Mouse (Mus musculus): ENCODE data around the gene Lamtor4.
"Not testable (repeated sequence)": the region's sequence is repeated elsewhere in the genome, so short reads cannot be mapped to it uniquely, and the experiment has no call there.

The Lamtor4 gene

DNA sequence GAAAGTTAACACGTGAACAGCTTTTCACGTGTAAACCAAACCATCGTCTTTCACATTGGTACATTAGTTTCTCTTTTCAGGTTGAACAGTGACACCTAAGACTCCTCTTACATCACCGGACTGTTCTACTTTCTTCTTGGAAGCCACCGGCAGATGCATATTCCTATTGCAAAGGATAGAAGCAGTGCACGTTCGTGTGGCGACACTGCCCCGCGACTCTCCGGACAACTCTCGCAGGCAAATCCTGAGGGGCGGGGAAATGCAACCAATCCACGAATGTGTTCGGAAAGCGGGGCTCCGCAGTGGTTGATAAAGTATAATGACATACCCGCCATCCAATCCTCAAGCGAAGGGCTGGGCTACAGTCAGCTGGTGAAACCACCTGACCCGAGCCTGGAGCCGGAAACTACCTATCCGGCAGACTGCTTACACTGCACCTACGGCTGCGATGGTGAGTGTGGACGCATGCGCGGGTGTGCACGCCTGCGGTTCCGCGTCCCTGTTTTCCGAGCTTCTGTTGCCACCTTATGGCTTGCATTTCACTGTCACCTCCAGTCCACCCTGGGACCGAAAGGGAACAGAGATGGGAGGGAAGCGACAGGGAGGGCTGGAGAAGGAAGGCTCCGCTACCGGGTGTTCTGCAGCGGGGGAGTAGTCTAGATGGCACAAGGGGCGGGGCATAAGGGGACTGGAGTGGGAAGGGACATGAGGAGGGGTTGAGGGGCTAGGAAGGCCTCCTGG, at the start of gene Lamtor4:
Gene Lamtor4, plus strand, starts transcription at position 130 of the 741 bp plus-strand sequence.
- DNase-seq, result peak; percentile 98

DNA sequence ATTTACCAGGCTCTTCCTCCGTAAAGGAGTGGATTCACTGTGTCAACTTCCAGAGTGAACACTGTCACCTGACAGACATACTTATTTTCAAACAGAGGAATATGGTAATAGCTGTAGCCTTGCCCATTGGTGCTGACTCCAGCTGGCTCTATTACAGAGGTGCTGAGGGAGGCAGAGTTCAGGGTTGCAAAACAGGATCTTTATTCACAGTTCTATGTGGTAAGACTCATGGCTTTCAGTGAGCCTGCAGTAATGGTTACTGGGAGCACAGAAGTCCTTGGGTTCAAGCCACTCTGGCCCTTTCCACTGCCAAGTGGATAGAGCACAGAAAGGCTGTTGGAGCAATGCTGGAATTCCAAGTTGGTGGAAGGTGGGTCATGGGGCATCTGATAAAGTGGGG, 48.0 kb upstream of the Lamtor4 start:
- no peak for DNase-seq

DNA sequence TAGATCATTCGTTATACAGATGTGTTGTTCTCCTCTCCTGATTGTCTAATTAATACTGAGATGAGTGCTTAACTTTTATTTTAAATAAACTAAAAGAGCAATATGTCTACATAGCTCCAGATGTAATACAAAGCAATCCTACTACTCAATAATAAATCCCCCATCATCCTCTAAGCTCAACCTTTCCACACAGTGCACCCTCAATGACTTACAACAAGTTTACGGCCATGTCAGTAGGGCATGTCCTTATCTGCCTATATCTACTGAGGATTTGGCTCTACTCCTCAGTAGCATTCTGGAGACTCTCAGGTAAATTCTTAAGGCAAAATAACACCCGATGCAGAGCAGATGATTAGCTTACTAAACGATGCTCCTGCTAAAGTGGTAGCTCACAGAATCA, 47.4 kb upstream of the Lamtor4 start:
- DNase-seq, result no peak

DNA sequence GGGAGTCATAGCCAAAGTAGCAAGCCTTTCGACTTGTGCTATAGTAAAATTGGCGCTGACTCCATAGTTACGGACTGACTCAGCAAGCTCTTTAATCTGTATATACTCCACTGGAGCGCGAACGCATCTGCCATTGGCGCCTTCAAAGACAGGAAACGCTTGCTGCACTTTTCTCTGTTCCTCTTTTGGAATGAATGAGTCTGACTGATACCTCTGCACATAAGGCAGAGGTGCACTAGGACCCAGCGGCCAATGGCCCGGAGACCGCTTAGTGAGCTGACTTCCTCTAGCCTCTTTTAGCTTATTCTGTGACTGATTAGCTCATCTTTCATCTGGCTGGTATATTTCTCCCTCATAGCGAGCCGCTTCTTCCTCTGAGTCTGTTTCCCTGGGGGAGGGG, 38.6 kb upstream of the Lamtor4 start:
- not testable (repeated sequence) for DNase-seq

DNA sequence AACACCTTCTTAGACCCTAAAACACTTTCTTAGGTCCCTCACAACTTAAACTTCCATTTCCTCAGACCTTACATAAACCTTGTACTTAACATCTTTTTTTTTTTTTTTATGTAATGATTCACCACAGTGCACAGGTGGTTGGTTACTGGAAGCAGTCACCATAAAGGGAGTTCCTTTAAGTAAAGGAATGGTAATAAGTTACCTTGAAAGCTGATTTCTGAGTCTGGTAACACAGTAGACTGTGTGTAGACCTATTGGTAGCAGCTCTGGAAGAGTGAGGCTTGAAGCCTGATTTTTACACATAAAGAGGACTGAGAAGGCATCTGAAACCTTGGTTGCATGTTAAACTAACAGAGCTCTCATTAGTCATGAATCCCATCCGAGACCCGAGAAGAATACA, 35.4 kb upstream of the Lamtor4 start:
- DNase-seq, result no peak

DNA sequence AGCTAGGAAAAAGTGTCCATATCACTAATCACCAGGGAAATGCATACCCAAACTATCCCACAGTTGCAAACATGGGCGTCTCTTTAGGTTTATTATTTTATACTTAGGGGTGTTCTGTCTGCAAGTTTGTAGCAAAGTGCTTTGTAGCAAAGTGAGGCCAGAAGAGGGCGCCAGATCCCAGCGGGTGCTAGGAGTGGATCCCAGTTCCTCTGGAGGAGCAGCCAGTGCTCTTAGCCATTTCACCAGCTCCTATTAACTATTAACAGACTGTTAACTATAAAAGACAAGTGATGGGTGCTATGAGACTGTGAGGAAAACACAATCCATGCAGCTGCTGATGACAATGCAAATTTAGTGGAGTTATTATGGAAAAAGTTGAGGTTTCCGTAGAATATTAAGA, 33.2 kb upstream of the Lamtor4 start:
- DNase-seq, result peak; percentile 76

DNA sequence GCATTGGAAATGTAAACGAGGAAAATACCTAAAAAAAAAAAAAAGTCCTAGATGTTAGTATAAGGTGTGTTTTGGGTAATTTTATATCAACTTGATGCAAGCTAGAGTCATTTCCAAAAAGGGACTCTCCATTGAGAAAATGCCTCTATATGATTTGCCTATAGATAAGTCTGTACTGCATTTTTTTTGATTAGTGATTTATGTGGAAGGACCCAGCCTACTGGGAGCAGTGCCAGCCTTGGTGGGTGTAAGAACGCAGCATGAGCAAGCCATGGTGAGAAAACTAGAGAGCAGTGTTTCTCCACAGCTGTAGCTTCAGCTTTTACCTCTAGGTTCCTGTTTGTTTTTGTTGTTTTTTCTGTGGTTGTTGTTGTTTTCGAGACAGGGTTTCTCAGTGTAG, 32.0 kb upstream of the Lamtor4 start:
- DNase-seq, result no peak

DNA sequence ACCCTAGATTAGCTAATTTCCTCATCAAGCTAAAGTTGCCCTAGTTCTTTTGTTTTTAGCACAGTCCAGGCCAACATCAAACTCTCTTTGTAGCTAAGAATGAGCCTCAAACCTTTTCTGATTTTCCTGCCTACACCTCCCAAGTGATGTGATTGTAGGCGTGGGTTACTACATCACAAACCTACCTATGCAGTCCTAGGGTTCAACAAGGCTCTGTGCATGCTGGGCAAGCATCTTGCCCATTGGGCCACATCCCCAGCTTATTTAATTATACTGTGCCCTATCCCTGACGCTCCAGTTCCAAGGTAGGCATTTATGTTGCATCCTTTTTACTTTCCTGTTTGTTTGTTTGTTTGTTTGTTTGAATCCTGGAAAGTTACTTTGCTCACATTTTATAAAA, 29.6 kb upstream of the Lamtor4 start, which contains the start of gene Nxpe5:
Gene Nxpe5, plus strand, starts transcription at position 199 of the 400 bp plus-strand sequence.
- DNase-seq, result no peak

DNA sequence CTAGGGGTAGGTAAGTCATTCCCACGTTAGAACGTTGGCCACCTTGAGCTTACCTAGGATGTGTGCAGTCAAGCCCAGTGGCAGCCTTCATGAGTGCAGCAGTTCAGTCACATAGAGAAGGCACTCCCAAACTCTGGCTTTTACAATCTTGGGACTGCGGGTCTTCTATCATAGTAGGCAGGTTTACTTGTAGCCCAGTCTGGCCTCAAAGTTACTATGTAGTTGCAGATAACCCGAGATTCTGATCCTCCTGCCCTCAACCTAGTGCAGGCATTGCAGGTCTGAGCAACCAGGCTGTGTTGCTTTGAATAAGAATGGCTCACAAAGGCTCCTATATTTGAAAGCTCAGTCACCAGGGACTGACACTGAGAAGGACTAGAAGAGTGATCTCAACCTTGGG, 28.8 kb upstream of the Lamtor4 start:
- no peak for DNase-seq

DNA sequence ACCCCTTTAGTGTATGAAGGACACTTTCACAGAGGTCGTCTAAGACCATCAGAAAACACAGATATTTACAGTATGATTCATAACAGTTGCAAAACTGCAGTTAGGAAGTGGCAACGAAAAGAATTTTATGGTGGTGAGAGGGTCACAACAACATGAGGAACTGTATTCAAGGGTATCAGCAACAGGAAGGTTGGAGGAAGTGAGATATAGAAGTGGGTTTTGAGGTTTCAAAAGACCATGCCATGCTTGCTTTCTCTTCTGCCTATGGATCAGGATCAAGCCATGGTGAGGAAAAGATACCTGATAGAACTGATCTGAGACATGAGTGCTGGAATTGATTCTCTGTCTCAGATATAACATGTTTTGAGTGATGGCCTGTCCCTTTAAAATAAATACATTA, 27.9 kb upstream of the Lamtor4 start:
- no peak for DNase-seq

DNA sequence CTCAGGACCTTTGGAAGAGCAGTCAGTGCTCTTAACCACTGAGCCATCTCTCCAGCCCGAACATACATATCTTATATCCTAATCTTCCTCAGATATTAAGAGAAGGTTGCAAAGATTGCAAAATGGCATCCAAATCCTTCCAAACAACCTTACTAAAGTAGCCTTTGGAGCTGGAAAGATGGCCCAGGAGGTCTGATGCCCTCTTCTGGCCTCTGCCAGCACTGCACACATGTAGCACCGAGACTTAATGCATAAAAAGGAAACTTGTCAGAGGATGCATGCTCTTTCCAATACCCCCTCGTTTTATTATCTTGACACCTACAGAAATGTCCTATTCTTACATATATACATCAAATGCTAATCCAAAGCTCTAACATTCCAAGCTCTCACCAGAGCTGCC, 27.3 kb upstream of the Lamtor4 start:
- DNase-seq, result peak; percentile 8

DNA sequence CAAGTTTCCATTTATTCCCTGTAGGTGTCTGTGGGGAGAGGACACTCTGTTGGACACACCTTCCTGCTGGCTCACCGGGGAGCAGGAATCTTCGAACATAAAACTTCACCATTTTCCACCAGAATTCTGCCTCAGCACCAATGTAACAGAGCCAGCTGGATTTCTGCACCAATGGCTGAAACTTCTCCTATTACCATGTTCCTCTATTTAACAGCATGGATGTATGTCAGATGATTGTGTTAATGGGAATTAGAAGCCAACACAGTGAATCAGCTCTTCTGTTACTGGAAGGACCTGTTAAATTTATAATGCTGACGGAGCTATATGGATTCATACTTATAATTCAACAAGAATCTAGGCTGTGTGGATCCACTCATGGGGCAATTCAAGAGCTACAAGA, 25.8 kb upstream of the Lamtor4 start:
- DNase-seq, result no peak

DNA sequence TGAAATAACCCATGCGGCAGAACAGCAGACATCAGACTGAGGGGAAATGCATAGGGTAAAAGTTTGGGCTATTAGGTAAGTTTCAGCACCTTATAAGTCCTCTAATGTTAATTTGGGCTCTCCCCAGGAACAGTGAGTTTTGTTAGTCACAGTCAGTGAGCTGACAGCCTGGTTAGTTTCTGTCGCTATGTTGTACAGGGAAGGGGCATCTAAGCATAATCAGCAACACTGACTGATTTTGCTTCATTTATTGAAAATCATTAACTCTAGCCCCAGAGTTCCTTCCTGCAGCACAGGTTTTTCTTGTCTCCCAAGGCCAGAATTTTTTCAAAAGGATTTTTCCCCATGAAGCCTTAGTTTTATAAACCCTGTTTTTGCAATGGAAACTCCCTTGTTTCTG, 21.5 kb upstream of the Lamtor4 start:
- no peak for DNase-seq

DNA sequence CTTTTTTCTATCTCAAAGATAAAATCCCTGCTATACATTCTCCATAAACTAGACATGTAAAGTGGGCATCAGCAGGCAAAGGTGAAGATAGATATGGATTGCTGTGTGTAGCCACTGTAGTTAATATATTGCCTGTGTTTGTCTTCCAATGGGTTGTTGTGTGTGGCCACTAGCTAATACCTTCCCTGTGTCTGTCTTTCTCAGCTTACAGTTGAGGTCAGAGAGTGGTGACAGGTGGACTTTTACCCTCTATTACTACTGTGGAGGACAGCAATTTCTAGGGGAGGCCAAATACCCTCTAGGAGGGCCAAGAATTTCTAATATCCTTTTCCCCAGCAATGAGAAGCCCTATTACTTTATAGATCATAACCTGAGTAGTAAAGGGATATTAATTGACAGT, 21.1 kb upstream of the Lamtor4 start:
- DNase-seq, result no peak

DNA sequence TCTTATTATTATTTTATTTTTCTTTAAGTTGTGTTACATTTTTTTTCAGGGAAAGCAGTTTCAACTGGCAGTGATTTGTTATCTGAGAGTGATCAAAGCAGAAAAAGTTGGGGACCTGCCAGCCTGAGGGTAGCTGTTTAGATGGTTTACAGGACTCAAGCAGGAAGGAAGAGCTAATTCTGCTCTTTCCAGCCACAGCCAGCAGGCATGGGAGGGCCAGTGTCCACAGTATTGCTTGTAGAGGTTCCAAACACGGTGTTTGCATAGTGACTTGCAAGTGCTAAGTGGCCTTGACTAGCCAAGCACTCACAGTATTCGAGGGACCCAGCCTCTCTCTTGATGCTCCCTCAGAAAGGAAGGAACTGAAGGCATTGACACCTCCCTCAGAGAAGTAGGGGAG, 13.8 kb upstream of the Lamtor4 start:
- no peak for DNase-seq

DNA sequence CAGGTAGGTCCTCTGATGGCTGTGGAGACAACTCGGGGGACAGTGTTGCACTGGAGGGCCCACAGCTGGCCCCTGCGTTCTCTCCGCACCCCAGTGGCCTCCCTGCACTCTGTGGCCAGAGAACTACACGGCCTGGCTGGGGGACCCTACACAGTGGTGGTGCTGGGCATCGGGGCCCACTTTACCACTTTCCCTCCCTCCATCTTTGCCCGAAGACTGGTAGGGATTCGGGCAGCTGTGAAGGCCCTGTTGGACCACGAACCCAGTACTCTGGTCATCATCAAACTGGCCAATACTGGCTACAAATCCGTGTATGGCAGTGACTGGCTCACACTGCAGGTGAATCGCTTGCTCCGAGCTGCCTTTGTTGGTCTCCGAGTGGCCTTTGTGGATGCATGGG, 4.1 kb upstream of the Lamtor4 start:
- DNase-seq, result no peak

DNA sequence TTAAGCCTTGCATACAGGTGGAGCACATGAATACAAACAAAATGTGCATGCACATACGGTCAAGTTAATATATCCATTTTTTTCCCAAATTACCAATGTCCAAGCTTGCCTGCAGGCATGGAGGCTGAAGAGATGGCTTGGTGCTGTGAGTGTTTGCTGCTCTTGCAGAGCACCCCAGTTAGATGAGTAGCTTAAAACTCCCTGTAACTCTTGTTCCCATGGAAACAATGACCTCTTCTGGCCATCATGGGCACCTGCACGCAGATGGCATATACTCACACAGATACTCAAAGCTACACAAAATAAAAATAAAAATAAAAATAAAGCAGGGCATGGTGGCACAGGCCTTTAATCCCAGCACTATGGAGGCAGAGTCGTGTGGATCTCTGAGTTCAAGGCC, 2.2 kb upstream of the Lamtor4 start:
- DNase-seq, result no peak

DNA sequence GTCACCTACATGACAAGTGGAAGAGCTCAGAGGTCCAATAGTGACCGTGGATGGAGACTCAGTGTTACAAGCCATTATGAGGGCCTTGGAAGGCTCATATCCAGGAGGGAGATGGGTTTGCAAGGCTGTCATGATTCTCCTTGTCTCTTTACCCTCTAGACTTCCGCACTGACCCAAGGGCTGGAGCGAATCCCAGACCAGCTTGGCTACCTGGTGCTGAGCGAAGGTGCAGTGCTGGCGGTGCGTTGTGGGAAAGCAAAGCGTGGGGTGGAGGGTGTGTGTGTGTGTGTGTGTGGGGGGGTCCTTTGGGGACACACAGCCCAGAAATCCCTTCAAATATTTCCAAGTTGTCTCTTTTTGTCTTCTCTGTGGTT, 799 bp downstream of the Lamtor4 start:
- DNase-seq, result no peak

DNA sequence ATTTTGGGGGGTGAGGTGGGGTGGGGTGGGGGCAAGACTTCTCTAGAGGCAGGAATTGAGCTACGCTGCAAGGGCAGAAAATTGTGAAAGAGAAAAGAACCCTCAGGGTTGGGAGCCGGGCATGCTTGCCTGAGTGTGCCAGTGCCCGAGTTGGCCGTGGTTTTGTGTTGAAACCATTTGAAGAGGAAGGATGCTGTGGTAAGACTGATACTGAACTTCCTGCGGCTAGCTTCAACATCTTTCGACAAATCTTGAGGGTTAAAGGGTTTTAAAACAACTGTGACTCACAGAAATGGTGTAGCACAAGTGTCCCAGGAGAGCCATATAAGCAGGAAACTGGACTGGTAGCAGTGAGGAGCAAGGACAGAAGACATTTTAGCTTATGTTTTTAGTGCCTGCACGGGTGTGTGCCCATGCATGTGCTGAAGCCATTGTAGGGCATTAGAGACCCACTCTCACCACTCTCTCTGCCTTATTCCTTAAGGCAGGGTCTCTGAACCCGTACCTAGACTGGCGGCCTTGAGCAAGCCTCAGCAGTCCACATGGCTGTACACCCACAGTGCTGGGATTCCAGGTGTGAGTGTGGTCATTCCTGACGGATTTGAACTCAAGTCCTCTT, 1.8 kb downstream of the Lamtor4 start:
- no peak for DNase-seq

DNA sequence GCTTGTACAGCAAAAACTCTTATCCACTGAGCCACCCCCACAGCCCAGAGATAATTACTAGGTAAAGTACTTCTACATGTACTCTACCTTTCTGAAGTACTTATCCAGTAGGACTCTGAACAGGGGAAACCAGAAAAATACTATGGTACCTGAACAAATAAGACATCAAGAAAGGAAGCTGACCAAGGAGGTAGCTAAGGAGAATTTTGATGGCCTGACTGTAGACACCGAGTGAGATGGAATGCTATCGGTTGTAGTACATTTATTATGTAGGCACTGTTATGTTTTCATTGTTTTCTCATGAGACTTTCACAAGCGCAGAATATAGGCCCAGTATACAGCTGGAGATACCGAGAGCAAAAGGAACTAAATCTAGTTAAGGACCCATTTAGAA, 2.3 kb downstream of the Lamtor4 start:
- DNase-seq, result no peak

DNA sequence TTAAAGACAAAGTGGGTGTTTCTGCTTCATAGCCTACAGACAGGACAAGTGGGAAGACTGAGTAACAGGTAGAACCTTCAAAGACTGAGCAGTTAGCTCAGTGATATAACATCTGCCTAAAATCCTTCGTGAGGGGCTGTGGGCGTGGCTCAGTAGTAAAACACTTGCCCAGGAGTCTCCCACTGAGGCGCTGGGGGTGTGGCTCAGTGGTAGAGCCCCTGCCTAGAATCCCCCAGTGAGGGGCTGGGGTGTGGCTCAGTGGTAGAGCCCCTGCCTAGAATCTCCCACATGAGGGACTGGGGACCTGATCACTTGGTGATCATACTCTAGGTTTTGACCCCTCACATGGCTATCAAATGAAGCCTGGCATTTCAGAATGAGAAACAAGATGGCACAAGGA, 2.8 kb downstream of the Lamtor4 start:
- no peak for DNase-seq

DNA sequence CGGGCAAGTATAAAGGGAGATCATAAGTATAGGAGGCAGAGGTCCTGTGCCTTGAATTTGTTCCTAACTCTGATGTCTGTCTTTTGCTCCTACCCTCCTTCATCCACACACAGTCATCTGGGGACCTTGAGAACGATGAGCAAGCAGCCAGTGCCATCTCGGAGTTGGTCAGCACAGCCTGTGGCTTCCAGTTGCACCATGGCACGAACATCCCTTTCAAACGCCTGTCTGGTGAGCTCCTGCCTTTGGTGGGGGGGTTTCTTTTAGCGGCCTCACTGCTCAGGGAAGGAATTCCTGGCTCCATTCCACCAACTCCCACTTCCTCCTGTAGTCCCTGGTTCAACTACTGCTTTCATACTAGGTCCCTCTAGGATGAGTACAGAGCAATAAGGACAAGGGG, 3.3 kb downstream of the Lamtor4 start:
- DNase-seq, result no peak

DNA sequence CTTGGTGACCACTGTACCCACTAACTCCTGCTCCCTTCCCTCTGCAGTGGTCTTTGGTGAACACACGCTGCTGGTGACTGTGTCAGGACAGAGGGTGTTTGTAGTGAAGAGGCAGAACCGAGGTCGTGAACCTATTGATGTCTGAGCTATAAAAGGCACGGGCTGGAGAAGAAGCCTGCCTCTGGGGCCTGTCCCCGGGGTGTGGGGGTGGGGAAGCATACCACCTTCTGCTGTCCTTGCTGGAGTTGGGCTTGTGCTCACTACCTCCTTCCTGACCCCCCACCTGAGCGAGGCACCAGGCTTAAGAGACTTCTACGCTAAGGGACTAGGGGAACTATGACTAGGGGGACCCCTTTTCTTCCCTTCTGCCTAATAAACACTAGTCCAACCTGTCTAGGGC, 3.7 kb downstream of the Lamtor4 start:
- DNase-seq, result no peak

DNA sequence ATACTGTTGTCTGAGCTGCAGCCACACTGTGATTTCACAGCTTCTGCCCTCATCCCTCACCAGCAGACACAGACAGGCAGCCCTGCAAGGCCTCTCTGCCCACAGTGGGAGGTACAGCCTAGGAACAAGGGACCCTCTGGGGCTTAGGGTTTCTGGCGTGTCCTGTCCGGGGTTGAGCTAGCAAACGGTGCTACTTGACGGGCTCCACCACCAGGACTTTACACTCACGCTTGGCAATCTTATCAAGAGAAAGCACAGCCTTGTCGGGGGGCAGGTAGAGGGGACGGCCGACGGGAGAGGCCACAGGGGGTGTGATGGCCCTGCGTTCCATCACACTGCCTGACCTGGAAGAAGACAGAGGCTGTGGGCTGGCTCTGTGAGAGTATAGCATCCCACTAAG, 4.8 kb downstream of the Lamtor4 start:
- DNase-seq, result no peak

DNA sequence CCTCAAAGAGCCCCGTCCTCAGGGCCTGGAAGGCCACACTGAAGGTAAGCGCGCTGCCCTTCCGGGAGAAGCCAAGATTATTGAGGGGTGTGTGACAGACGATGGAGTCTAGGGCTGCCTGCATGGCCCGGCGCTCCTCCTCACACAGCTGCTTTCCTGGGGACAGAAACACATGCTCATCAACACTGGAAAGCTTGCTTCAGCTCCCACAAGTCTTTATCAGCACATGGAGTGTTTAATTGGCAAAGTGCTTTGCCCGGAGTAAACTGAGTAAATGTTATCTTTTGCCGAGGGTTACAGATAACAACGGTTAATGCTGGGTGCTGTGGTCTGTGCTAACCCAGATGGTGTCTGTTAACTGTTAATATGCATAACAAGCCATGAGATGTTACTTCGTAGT, 5.6 kb downstream of the Lamtor4 start:
- DNase-seq, result no peak

Data from right cerebral cortex, adult 18-20 months (tissue).